Mouse (Mus musculus): ENCODE results near the gene Gli1. TPM values are rescaled to one million over a fixed set of nuclear protein-coding genes. Genes with fewer than 3 reads are reported as not detected.

The Gli1 gene
- polyA plus RNA-seq, 1 experiment from 2014 or later, result 0.55 TPM

GRCm38 (mm10) chr10:127292987-127293538 lies 48.7 kb downstream of the Gli1 start:
- Histone ChIP-seq H3K27ac (ENCODE audit: low read depth, low read length) (no peak overlapping the region), H3K4me1 (ENCODE audit: control insufficient read depth, insufficient read depth, low read length) (peaks cover 10% of the 10 kb centered on the region), H3K36me3 (ENCODE audit: control insufficient read depth, insufficient read depth, low read length) (peaks cover 54% of the 10 kb centered on the region), H3K4me3 (ENCODE audit: low read depth, low read length) (no peak overlapping the region), H3K27me3 (replicated peaks; ENCODE audit: control insufficient read depth, insufficient read depth, low read length) (no peaks in the 10 kb centered on the region), H3K9ac (ENCODE audit: low read length) (no peak overlapping the region), H3K9me3 (replicated peaks; ENCODE audit: control insufficient read depth, low read length) (no peaks in the 10 kb centered on the region), H3K4me2 (ENCODE audit: low read length) (no peak overlapping the region)
- no peak for DNase-seq (ENCODE audit: low spot score)
- no peak for ATAC-seq
- 91% methylated on average over 6 of the region's 6 CpGs for WGBS

- peak overlapping the region; percentile 73; the same call in 1 of the 2 replicates for H3K9ac ChIP-seq (ENCODE audit: low read length)
- no peaks in the 10 kb centered on the region for H3K9me3 ChIP-seq (replicated peaks; ENCODE audit: control insufficient read depth, low read length)
- WGBS, result 52% methylated on average over 5 of the region's 5 CpGs
- peak overlapping the region; percentile 52 for H3K4me3 ChIP-seq (ENCODE audit: low read depth, low read length)
- no peak for DNase-seq (ENCODE audit: low spot score)
- H3K36me3 ChIP-seq (ENCODE audit: control insufficient read depth, insufficient read depth, low read length), result peaks cover 48% of the 10 kb centered on the region
- no peaks in the 10 kb centered on the region for H3K27me3 ChIP-seq (replicated peaks; ENCODE audit: control insufficient read depth, insufficient read depth, low read length)
- peak overlapping the region; percentile 78 for H3K4me2 ChIP-seq (ENCODE audit: low read length)
- no peak for ATAC-seq
- peaks cover 20% of the 10 kb centered on the region for H3K4me1 ChIP-seq (ENCODE audit: control insufficient read depth, insufficient read depth, low read length)
- H3K27ac ChIP-seq (ENCODE audit: low read depth, low read length), result no peak overlapping the region
Measured at GRCm38 (mm10) chr10:127291881-127292638, 49.7 kb downstream of the Gli1 start.

GRCm38 (mm10) chr10:127290930-127291880 lies 50.6 kb downstream of the Gli1 start:
- 3% methylated on average over 19 of the region's 19 CpGs for WGBS
- Histone ChIP-seq H3K27me3 (replicated peaks; ENCODE audit: control insufficient read depth, insufficient read depth, low read length) (no peaks in the 10 kb centered on the region), H3K9me3 (replicated peaks; ENCODE audit: control insufficient read depth, low read length) (no peaks in the 10 kb centered on the region), H3K4me2 (ENCODE audit: low read length) (peak overlapping the region; percentile 78), H3K4me3 (ENCODE audit: low read depth, low read length) (peak overlapping the region; percentile 52), H3K36me3 (ENCODE audit: control insufficient read depth, insufficient read depth, low read length) (peaks cover 48% of the 10 kb centered on the region), H3K27ac (ENCODE audit: low read depth, low read length) (peak overlapping the region; percentile 97), H3K9ac (ENCODE audit: low read length) (peak overlapping the region; percentile 73), H3K4me1 (ENCODE audit: control insufficient read depth, insufficient read depth, low read length) (peaks cover 26% of the 10 kb centered on the region)
- DNase-seq (ENCODE audit: low spot score) (peak; percentile 56), ATAC-seq (peak; percentile 45)

GRCm38 (mm10) chr10:127290307-127290929 lies 51.4 kb downstream of the Gli1 start:
- under 1% methylated on average over 38 of the region's 47 CpGs for WGBS
- H3K9ac ChIP-seq (ENCODE audit: low read length), result peak overlapping the region; percentile 75
- no peaks in the 10 kb centered on the region for H3K9me3 ChIP-seq (replicated peaks; ENCODE audit: control insufficient read depth, low read length)
- H3K4me3 ChIP-seq (ENCODE audit: low read depth, low read length), result peak overlapping the region; percentile 52
- peaks cover 48% of the 10 kb centered on the region for H3K36me3 ChIP-seq (ENCODE audit: control insufficient read depth, insufficient read depth, low read length)
- ATAC-seq, result peak; percentile 89
- peak overlapping the region; percentile 97 for H3K27ac ChIP-seq (ENCODE audit: low read depth, low read length)
- peaks cover 26% of the 10 kb centered on the region for H3K4me1 ChIP-seq (ENCODE audit: control insufficient read depth, insufficient read depth, low read length)
- DNase-seq (ENCODE audit: low spot score), result peak; percentile 100
- no peaks in the 10 kb centered on the region for H3K27me3 ChIP-seq (replicated peaks; ENCODE audit: control insufficient read depth, insufficient read depth, low read length)
- H3K4me2 ChIP-seq (ENCODE audit: low read length), result peak overlapping the region; percentile 78

- Histone ChIP-seq H3K27me3 (replicated peaks; ENCODE audit: control insufficient read depth, insufficient read depth, low read length) (no peaks in the 10 kb centered on the region), H3K4me3 (ENCODE audit: low read depth, low read length) (peak overlapping the region; percentile 52), H3K36me3 (ENCODE audit: control insufficient read depth, insufficient read depth, low read length) (peaks cover 48% of the 10 kb centered on the region), H3K4me1 (ENCODE audit: control insufficient read depth, insufficient read depth, low read length) (peaks cover 26% of the 10 kb centered on the region), H3K4me2 (ENCODE audit: low read length) (peak overlapping the region; percentile 78), H3K9me3 (replicated peaks; ENCODE audit: control insufficient read depth, low read length) (no peaks in the 10 kb centered on the region), H3K27ac (ENCODE audit: low read depth, low read length) (peak overlapping the region; percentile 97), H3K9ac (ENCODE audit: low read length) (peak overlapping the region; percentile 75)
- 1% methylated on average over 15 of the region's 15 CpGs for WGBS
- ATAC-seq, result peak; percentile 4
- peak; percentile 54 for DNase-seq (ENCODE audit: low spot score)
Measured at GRCm38 (mm10) chr10:127289573-127290191, 52.1 kb downstream of the Gli1 start.

GRCm38 (mm10) chr10:127288800-127289572 lies 52.8 kb downstream of the Gli1 start, which contains the start of gene Mbd6:
TSS of gene Mbd6 (minus strand) at chr10:127289018.
- ATAC-seq, result peak; percentile 44
- WGBS, result under 1% methylated on average over 50 of the region's 65 CpGs
- peaks cover 48% of the 10 kb centered on the region for H3K36me3 ChIP-seq (ENCODE audit: control insufficient read depth, insufficient read depth, low read length)
- H3K4me2 ChIP-seq (ENCODE audit: low read length), result peak within 1 kb of the TSS; percentile 78
- peak within 1 kb of the TSS; percentile 97 for H3K27ac ChIP-seq (ENCODE audit: low read depth, low read length)
- H3K9ac ChIP-seq (ENCODE audit: low read length), result peak within 1 kb of the TSS; percentile 75
- H3K4me1 ChIP-seq (ENCODE audit: control insufficient read depth, insufficient read depth, low read length), result peaks cover 26% of the 10 kb centered on the region
- H3K27me3 ChIP-seq (replicated peaks; ENCODE audit: control insufficient read depth, insufficient read depth, low read length), result no peaks in the 10 kb centered on the region
- peak; percentile 90 for DNase-seq (ENCODE audit: low spot score)
- H3K9me3 ChIP-seq (replicated peaks; ENCODE audit: control insufficient read depth, low read length), result no peaks in the 10 kb centered on the region
- H3K4me3 ChIP-seq (ENCODE audit: low read depth, low read length), result peak within 1 kb of the TSS; percentile 52

GRCm38 (mm10) chr10:127288328-127288799 lies 53.4 kb downstream of the Gli1 start:
- H3K27me3 ChIP-seq (replicated peaks; ENCODE audit: control insufficient read depth, insufficient read depth, low read length), result no peaks in the 10 kb centered on the region
- H3K4me1 ChIP-seq (ENCODE audit: control insufficient read depth, insufficient read depth, low read length), result peaks cover 26% of the 10 kb centered on the region
- ATAC-seq, result no peak; the same call in none of the 2 replicates
- peak overlapping the region; percentile 75 for H3K9ac ChIP-seq (ENCODE audit: low read length)
- DNase-seq (ENCODE audit: low spot score), result peak; percentile 51
- H3K4me3 ChIP-seq (ENCODE audit: low read depth, low read length), result peak overlapping the region; percentile 52
- peak overlapping the region; percentile 78 for H3K4me2 ChIP-seq (ENCODE audit: low read length)
- peaks cover 48% of the 10 kb centered on the region for H3K36me3 ChIP-seq (ENCODE audit: control insufficient read depth, insufficient read depth, low read length)
- H3K27ac ChIP-seq (ENCODE audit: low read depth, low read length), result peak overlapping the region; percentile 97
- 2% methylated on average over 20 of the region's 28 CpGs for WGBS
- H3K9me3 ChIP-seq (replicated peaks; ENCODE audit: control insufficient read depth, low read length), result no peaks in the 10 kb centered on the region
